Mouse (Mus musculus): ENCODE results near the gene Itga3.
A peak's percentile ranks its signal among the peaks of the same experiment; 100 is the strongest.

Itga3 gene

GRCm38 (mm10) chr11:95071266-95071665 lies 5.3 kb downstream of the Itga3 start:
- no peak for DNase-seq (ENCODE audit: low read depth, low spot score)

DNA sequence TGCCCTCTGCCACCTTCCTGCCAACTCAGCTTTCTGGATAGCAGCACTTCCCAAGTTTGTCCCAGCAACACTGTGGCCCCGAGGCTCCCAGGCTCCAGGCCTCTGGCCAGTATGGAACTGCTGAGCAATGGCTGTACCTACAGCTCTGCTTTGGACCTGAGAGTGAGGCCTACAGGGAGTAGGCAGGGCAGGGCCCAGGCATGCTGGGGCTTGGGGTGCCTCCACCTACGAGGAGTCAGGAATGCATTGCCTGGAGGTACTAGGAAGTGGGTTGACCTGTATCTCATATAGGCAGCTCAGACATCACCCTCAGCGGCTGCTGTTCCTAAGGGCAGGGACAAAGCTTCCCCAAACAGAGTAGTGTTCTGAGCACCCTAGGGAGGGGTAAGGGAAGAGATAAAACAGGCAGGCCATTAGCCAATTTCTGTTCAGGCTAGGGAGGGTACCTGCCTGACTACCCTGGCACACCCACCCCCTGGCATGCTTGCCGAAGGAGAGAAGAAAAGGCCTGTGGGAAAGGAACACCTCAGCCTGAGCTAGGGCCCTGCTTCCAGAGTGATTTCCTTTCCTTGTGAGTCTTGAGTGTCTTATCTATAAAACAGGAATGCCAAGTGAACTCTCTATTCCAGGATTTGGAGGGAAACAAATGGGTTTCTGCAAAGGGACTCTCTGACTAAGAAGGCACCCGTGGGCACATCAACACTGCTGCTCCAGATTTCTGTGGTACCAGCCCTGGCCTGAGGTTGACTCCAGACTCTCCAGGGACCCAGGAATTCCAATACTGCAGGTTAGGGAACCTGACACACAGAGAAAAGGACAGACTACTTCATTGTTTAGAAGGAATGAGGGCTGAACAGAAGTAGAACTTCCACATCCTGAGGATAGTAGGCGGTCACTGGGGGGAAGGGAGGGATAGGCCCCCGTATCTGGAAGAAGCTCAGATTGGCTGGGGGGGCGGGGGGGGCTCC lies 6.2 kb downstream of the Itga3 start:
- no peak for DNase-seq (ENCODE audit: low read depth, low spot score)

DNA sequence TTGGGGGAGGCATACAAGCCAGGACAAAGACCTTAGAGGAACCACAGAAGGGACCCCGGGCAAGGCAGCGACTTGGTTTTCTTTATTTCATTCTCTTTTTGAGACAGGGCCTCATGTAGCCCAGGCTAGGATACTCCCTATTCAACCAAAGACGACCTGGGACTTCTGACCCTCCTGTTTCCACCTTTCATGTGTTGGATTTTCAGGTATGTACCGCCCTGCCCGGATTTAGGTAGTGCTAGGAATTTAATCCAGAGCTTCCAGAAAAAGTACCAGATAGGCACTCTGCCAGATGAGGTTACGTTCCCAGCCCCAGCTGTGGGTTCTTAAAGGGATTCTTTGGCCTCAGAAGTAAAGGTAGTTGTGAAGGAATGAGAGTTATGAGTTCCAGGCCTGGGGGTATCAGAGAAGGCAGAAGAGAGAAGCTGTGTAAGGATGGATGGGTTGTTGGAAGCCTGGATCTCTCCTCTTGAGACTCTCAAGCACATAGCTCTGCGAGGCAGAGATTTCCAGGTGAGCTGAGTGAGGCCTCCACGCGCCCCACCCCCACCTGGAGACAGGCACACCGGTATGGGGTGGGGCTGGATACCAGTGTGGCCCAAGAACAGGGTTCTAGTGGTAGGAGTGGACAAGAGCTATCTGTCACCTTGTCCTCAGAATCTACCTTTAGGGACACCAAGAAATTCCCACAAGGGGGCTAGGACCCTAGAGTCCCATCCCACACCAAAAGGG lies 7.2 kb downstream of the Itga3 start:
- DNase-seq (ENCODE audit: low read depth, low spot score), result no peak

DNA sequence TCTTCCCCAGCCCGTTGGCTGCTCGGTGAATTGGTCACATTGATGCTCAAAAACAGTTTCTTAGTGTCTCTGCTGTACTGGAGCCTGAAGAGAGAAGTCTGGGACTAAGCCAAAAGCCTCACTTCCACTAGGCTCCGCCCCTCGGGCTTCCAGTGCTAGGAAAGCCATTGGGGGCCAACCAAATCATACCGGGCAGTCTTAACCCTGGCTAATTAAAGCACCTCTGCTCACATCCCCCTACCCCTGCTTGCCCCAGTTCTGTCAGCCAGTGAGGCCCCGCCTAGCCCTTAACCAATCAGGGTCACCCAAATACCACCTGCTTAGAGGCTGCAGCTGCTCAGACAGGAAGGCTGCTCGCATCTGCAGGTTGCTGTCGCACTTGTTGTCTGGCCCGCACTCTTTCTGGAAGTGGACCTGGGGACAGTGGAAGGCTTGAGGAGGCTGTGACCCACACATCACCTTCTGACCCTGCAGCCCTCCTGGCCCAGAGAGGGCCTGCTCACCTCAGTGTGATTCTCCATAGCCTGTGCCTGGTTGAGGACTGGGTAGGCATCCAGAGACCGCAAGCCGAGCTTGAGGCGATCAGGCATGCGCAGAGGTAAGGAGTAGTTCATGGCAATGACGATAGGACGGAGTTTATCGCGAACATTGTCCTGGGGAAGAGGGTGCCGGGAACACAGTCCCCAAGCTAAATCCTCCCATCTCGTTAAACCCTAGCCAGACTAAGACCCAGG lies 19.7 kb downstream of the Itga3 start:
- peak; percentile 77 for DNase-seq (ENCODE audit: low read depth, low spot score)

- DNase-seq (ENCODE audit: low read depth, low spot score), result no peak
These were observed 23.5 kb downstream of the Itga3 start for GRCm38 (mm10) chr11:95053062-95053461.

DNA sequence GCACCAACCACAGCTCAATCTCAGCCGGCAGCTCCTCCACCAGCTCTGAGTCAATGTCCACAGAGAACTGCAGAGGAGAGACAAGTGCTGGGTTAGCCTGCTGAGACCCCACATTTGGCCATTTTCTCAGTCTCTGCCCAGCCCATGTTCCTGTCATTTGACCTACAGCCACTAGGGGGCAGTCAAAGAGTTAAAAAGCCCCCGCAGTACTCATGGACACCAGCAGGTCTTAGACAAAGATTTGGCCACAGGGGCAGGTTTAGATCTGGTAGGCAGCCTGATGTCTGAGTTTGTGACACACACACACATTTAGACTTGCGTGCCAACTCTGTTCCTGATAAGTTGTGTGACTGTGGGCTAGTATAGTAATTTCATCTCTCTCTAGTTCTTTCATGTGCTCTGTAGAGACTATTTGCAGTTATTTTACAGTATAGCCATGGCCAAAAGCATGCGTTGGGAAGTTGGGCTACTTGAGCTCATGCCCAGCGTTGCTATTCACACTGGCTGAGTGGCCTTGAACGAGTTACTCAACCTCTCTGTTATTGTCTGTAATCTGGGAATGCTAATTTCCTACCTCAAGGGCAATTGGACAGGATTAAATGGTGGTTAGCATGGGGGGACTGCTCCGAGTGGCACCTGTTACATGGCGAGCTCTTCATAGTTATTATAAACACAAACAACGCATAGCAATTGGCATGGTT lies 29.5 kb downstream of the Itga3 start:
- DNase-seq (ENCODE audit: low read depth, low spot score), result peak; percentile 86

GRCm38 (mm10) chr11:95044185-95044870 lies 32.3 kb downstream of the Itga3 start:
- no peak for DNase-seq (ENCODE audit: low read depth, low spot score)

GRCm38 (mm10) chr11:95043608-95044007 lies 33.0 kb downstream of the Itga3 start:
- DNase-seq (ENCODE audit: low read depth, low spot score), result no peak

DNA sequence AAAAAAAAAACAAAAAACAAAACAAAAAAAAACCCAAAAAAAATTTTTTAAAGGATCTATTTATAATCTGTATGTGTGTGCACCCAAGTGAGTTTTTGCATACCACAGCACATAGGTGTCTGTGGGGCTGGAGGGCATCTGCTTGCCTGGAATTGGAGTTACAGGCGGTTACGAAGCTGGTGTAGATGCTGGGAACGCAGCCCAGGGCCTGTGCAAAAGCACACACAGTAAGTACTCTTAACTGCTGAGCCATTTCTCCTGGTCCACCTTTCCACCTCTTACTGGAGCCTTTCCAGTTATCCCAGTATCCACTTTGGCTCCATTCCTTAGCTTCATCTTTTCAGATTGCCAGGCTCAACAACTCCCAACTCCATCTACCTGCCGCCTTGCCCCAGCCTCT lies 33.5 kb downstream of the Itga3 start:
- DNase-seq (ENCODE audit: low read depth, low spot score), result no peak

GRCm38 (mm10) chr11:95042096-95042495 lies 34.5 kb downstream of the Itga3 start:
- DNase-seq (ENCODE audit: low read depth, low spot score), result peak; percentile 90

GRCm38 (mm10) chr11:95041139-95041609 lies 35.4 kb downstream of the Itga3 start, which contains the start of gene Pdk2:
TSS of gene Pdk2 (minus strand) at chr11:95041354.
- DNase-seq (ENCODE audit: low read depth, low spot score), result peak; percentile 99

DNA sequence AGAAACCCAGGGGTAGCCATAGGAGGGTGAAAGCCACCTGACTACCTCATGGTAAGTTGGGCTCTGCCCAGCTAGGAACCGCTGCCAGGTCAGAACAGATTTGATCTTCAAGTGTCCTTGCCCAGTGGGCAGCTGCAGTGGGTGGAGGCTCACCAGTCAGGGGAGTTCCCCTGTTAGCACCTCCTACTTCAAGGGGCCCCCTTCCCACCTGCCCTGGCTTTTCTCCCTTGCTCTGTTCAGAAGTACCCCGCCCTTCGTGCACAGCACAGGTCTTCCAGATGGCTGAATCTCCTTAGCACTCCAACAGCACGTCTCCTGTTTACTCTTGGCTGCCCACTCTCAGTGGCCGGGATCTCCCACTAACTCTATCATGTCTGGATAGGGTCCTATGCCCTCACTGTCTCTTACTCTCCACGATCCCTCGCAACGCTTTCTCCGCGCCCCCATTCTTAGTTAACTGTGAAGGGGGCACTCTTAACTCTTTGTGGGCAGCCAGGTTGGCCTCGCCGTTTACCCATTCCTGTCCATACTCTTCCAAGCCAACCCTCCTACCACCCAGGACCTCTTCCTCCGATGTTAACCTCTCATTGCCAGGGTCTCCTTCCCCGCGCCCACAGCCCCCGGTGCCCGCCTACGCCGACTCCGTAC lies 36.0 kb downstream of the Itga3 start:
- peak; percentile 36 for DNase-seq (ENCODE audit: low read depth, low spot score)

DNA sequence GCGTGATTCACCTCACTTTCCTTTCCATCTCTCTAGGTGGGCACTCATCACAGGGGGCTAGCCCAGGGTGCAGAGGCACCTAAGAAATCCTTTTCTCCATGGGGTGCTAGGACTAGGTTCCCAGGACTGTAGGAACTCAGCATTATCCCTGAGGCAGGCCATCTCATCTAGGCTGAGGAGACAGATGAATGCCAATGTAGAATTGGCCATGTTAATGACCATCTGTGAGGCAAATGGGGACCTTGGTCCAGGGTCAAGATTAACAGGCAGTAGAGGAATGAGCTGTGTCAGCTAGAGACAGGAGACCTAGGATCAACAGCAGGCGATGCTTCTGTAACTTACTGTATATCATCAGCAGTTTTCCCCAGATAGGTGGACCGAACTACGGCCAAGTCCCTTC lies 36.8 kb downstream of the Itga3 start:
- no peak for DNase-seq (ENCODE audit: low read depth, low spot score)

- DNase-seq (ENCODE audit: low read depth, low spot score), result no peak
These were observed 37.6 kb downstream of the Itga3 start for GRCm38 (mm10) chr11:95038818-95039655.

DNA sequence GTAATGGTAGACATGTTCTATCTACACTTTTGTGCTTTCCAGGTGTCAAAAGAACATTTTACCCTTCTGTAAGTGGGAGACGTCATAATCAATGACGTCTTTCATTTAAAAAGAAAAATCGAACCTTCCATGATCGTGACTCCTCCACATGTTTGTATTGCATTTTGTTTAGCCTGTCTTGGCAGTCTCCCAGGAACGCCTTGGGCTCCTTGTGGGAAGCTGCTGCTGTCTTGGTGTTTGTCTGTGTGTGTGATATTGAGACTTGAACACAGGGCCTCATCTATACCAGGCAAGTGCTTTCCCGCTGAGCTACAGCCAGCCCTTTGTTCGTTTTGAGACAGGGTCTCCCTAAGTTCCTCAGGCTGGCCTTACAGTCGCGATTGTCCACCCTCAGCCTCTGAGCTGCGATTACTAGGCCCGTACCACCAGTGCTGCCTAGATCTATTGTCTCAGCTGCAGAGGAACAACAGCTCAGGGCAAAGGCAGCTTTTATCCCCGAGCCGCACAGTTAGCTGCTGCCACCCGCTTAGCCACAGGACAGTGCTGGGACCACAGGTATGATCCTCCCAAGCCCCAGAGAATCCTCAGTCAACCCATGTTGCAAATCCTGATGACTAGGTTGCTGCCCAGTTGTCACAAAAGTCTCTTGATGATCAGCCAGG lies 38.3 kb downstream of the Itga3 start:
- DNase-seq (ENCODE audit: low read depth, low spot score), result no peak

DNA sequence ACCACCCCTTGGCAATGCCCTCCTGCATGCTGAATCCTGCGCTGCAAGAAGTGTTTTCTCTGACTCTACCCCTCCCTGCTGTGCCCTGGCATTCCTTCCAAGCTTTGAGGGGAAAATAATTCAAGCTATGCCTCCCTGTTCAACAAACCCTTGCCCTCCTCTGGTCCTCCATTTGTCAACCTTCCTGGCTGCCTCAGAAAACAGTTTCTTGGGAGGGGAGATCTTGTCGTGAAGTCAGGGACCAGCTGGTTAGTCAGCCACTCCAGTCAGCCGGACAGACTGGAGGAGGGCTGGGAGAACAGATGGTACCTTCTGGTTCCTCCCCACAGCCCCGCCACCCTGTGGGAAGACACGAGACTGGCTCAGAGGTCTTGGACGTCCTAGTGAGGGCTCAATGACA lies 39.3 kb downstream of the Itga3 start:
- no peak for DNase-seq (ENCODE audit: low read depth, low spot score)

- no peak for DNase-seq (ENCODE audit: low read depth, low spot score)
These were observed 40.1 kb downstream of the Itga3 start for GRCm38 (mm10) chr11:95036521-95036920.

- DNase-seq (ENCODE audit: low read depth, low spot score), result no peak
These were observed 41.7 kb downstream of the Itga3 start for GRCm38 (mm10) chr11:95034902-95035301.

DNA sequence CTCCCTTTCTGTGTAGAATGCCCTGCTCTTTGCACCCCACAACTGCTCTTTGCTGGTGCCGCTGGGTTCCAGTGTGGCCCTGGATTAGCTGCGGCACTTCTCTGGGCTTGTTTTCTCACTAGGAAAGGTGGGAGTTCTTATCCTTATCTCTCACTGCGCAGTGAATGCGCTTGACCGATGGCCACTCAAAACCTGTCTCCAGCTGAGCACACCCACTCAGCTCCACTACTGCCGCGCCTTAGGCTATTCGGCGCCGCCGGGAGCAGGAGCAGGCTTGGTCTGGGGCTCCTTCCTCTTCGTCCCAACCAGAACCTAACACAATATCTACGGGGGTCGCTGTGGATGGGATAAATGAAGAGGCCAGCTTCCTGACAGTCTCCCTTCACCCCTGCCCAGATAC lies 43.0 kb downstream of the Itga3 start:
- DNase-seq (ENCODE audit: low read depth, low spot score), result no peak

All from ES-CJ7 (cell line).